Mouse (Mus musculus): ENCODE results near the gene Tlx2.
A peak's percentile ranks its signal among the peaks of the same experiment; 100 is the strongest.

Tlx2 gene

DNA sequence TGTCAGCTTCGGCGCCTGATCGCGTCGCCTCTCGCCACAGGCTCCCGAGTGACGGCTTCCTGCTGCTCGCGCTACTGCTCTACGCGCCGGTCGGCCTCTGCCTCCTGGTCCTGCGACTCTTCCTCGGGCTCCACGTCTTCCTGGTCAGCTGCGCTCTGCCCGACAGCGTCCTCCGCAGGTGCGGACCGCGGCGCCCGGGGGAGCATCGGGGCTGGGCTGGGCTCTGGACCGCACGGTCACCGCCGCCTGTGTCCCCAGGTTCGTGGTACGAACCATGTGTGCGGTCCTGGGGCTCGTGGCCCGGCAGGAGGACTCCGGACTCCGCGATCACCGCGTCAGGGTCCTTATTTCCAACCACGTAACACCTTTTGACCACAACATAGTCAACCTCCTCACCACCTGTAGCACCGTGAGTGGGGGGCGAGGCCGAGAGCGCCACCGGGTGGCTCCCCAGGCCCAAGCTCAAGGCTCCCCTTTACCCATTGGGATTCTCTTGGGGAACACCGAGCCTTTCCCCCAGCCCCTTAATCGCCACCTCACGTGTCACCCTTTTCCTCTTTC, 15.1 kb downstream of the Tlx2 start, which contains the start of gene Htra2:
Gene Htra2, minus strand, starts transcription at position 403 of the 561 bp plus-strand sequence.
- DNase-seq (ENCODE audit: low spot score) = no peak

DNA sequence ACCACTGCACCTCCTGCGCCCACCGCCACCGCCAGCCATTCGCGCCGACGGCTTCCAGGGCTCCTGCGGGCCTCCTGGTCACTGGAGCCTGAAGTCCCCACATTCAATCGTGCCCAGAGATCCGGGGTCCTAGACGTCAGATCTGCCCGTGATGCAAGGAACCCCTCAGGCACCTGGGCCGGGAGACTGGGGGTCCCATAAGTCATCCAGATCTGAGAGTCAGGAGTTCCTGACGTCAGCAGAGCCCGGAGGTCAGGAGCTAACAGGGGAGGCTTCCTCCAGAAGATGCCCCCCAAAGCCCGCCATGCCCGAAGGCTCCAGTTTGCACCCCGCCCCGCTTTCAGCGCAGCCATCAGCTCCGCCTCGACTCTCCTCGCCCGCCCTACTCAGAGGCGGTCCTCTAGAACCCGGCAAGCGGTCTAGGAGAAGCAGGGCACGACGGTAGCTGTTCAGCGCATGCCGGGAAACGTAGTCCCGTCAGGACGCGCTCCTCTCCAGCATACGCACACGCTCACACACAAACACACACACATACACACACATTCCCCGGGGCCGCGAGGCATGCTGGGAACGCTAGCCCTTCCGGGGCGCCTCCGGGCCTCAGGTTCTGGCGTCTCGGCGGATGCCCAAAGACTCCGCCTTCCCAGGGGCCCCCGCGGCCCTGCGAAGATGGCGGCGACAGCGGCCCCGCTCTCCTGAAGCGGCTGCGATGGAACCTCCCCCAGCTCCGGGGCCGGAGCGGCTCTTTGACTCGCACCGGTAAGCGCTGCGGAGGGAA, 15.8 kb downstream of the Tlx2 start, which contains the start of gene Aup1:
Gene Aup1, plus strand, starts transcription at position 448 of the 778 bp plus-strand sequence.
- peak; percentile 93 for DNase-seq (ENCODE audit: low spot score)

DNA sequence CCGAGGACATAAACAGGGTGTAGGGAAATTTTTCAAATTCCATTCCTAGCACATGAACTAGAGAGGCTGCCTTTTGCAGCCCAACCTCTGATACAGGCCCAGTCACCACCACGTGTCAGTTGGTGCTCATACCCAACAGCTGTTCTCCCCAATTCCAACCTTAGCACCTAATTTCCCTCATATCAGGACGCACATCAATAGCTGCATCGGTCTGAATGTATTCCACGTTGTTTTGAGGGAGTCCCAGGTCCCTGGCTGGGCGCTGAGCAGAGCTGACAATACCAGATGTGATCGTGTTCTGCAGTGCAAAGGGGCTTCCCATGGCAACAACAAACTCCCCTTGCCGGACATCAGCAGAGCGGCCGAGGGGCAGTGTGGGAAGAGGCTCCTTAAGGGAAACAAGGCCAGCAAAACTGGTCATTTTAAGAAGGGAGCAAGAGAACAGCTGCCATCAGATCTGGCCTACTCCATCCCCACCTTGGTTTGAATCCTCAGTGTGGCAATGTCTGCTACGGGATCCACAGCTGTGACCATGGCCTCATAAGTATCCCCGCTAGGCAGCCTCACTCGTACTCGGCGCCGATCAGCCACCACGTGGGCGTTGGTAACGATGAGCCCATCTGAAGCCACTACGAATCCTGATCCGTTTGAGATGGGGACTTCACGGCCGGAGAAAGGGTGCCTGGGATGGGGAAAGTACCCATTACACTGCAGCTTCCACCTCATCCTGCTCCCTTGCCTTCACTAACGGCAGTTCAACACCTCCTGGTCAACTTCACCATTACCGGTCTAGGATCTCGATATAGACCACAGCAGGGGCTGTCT, 16.7 kb downstream of the Tlx2 start:
- DNase-seq (ENCODE audit: low spot score) = peak; percentile 27

DNA sequence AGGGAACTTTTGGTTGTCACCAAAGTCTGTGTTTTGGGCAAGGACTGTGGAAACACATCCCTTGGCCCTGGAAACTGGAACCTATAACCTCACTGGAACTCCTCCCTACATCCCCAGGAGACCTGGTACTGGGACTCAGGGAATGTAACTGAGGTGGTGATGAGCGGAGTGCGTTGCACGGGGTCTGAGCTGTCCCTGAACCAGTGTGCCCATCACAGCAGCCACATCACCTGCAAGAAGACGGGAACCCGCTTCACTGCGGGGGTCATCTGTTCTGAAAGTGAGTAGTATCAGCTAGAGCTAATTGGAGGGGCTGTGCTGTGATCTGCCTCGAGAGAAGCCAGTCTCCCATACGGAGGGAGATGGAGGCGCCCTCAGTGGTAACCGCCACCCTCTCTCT, 20.7 kb downstream of the Tlx2 start:
- DNase-seq (ENCODE audit: low spot score) = no peak

DNA sequence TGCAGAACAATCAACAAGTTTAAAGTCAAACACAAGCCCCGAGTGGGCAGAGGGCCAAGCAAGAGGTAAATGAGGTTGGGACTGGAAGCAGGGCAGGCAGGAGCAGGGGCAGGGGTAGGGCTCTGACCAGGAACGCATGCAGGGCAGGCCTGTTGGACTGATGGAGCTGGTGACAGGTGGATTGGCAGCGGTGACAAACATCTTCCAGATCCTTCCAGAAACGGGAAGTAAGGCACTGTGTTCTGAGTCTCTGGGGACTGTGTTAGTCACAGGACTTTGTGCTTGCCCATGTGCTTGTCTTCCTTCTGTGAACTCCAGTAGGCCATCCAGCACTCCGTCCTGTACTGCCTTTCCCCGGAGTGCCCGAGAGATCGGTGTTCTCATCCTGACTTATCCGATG, 25.4 kb downstream of the Tlx2 start:
- no peak for DNase-seq (ENCODE audit: low spot score)

DNA sequence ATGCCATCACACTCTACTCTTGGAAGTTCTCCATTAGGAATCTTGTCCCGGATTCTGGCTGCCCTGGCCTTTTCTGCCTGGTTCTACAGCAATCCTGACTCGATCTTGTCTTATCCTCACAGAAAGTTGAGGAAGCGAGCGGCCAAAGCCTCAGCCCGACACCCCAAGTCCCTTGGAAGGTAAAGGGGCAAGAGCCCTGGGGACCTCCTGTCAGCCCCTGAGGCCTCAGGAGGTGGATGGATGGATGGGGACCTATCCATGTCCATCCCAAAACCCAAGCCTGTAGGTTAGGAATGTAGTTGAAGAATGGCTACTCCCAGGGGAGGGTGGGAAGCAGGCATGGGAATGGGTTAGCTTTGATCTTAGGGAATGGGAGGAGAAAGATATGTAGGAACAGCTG, 26.1 kb downstream of the Tlx2 start:
- DNase-seq (ENCODE audit: low spot score) = no peak

DNA sequence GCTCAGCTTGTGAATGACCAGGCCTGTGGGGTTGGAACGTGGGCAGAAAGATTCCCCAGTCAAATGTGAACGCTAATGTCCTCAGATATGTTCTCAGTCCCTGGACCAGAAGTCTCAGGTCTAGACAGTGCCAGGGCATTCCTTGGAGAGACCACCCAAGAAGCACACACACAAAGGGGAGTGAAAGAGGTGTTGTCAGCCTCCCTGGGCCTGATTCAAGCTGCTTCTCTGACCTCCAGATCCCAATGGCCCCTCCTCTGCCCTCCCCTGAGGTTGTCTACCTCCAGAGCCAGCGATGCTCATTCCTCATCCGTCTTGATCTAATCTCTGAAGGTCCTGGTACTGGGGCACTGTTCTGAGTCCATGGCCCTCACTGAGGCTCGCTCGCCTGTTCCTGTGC, 26.5 kb downstream of the Tlx2 start:
- no peak for DNase-seq (ENCODE audit: low spot score)

DNA sequence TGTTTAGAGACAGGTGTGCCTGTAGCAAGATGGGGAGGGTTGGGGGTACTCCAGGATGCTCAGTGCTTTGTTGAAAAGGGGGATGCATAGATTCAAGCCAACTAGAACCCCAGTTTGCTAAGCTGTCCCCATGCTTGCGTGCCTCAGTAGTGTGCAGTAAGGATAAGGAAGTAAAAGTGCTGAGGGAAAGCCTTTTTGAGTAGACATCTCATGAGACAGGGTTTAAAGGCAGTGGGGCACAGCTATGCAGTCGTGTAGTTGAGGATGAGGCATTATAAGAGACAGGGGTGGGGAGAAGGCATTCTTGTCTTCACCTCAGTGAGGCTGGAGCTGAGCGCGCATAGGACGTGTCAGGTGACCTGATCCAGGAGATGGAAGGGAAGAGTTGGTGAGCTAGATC, 29.5 kb downstream of the Tlx2 start:
- no peak for DNase-seq (ENCODE audit: low spot score)

DNA sequence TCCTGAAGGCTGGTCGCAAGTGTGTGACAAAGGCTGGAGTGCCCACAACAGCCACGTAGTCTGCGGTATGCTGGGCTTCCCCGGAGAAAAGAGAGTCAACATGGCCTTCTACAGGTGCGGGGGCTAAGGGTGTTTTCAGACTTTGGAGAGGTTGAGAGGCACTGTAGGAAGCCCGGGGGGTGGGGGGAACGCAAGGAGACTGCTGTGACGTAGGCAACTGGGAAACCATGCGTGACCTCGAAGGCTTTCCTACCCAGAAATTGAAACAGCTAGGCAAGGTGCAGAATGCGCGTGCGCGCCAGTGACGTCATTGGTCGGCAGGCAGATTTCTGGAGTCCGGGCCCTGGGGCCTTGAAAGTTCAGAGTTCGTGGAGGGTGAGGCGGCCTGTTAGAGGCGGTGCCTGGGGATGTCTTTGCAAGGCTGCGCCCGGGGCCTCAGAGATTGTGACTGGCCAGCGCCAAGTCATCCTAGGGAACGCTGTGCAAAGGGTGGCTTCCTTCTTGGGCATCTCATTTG, 31.5 kb downstream of the Tlx2 start:
- peak; percentile 92 for DNase-seq (ENCODE audit: low spot score)

DNA sequence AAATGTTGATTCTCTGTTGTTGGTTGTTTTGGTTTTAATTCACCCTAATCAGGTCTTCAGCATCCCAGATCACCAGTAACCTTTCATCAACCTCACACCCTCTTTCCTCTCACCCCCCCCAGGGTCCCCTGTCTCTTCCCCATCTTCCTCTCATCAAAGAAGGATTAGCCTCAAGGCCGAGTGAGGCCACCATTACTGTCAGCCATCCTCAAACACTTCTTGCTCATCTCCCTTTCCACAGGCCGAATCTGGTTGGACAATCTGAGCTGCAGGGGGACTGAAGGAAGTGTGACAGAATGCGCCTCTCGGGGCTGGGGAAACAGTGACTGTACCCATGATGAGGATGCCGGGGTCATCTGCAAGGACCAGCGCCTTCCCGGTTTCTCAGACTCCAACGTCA, 32.9 kb downstream of the Tlx2 start:
- no peak for DNase-seq (ENCODE audit: low spot score)

DNA sequence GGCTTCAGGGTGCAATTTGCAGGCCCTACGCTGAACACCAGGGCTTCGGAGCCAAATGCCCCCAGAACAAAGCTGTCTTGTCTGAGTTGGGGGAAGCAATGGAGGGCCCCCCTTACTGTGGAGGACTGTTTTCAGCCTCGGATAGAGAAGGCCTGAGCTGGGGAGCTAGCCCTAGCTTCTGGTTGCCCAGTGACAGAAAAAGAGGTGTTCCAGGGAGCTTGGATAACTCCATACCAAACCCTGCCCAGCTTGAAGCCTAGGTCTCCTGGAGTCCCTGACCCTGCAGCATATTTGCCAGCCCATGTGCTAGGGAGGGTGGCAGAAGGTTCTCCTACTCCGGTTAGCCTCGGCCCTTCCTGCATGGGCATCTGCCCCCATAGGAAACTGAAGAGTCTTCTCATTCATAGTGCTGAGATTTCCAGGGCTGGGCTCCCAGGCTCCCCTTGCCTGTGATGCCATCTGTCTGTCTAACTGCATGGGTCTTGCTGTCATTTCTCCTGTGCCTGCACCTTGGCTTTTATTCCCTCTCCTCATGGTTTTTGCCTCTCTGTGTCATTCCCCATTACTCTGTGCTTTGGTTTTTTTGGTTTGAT, 35.5 kb downstream of the Tlx2 start:
- no peak for DNase-seq (ENCODE audit: low spot score)

DNA sequence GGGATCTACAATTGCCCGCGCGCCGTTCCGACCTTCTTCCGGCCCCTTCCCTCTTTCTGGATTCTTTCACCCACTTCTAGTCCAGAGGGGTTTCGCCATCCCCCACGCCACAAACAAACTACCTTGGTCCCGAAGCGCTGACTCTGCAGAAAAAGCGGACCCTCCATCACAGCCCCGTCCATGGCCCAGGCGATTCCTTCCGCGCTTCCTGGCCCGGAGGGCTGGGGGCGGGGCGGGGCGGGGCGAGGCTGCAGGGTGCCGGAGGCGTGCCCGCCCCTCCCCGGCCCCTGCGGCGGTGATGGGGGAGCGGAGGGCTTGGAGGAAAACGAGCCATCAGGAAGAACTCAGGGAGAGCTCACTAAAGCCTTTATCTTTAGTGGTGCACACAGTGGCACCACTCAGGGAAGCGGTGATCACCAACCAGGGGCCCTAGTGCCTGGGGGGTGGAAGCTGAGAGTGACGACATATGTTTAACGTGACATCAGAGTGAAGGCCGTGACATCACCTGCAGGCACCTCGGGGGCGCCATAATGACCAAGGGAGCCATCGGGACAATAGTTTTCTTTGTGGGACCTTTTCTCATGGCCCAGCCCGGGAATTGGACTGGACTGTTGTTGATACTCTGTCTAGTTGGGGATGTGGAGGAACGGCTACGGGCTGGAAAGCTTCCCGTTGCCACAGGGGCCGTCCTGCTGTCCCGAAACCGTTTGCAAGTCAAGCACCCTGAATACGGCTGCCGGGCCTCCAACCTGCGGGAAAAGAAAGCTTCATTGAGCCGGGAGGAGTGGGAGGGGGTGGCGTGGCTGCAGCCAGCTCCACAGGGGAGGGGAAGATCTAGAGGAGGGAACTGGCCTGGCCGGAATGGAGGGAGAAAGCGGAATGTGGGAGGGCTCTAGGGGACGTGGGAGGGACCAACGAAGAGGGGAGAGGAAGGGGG, 36.6 kb downstream of the Tlx2 start, which contains the start of the genes Dok1 and Loxl3:
Gene Dok1, minus strand, starts transcription at position 223 of the 937 bp plus-strand sequence.
Gene Loxl3, plus strand, starts transcription at position 925 of the 937 bp plus-strand sequence.
- peak; percentile 63 for DNase-seq (ENCODE audit: low spot score)

DNA sequence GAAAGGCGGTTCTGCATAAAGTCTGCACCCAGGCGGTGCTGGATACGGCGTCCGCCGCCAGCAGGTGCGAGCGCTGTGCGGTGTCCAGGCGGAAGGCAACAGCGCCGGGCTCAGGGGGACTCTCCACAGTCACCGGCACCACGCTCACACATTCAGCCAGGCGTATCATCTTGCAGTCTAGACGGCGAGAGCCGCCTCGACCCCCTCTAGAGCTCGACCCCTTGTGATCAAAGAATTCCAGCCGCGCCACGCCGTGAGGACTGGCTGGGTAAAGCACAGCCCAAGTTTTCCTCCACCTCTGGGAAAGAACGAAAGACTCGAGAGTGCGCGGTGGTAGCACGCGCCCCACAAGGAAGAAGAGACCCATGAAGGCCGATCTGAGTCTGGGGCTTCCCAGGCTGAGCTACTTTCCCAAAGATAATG, 37.3 kb downstream of the Tlx2 start:
- DNase-seq (ENCODE audit: low spot score) = peak; percentile 48

DNA sequence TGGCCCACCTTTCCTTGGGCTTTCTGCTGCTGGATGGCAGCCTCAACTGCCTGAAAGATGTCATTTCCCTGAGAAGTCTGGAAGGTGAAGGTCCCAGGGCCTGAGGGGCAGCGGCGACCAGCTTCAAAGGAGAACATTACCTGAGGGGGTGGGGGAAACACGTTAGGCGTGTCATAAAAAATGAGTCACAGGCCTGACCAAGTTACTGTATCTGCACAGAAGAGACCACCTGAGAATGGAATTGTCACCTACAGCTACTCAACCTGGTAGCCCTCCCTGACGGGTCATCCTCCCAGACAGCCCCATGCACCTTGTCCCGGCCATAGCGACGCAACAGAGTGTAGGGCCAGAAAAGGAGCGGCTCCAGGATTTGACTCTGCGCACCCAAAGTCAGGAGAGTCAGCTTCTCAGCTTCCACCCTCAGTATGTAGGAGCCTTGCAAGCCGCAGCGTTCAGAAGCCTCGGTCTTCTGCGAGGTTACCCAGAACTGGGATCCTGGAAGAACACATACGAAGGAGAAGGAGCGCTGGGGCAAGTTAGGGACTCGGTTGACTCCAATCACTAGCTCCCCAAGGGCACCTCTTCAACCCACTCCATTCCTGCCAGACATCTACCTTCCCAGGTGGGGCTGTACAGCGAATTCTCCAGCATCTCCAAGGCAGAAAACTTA, 38.0 kb downstream of the Tlx2 start:
- no peak for DNase-seq (ENCODE audit: low spot score)

DNA sequence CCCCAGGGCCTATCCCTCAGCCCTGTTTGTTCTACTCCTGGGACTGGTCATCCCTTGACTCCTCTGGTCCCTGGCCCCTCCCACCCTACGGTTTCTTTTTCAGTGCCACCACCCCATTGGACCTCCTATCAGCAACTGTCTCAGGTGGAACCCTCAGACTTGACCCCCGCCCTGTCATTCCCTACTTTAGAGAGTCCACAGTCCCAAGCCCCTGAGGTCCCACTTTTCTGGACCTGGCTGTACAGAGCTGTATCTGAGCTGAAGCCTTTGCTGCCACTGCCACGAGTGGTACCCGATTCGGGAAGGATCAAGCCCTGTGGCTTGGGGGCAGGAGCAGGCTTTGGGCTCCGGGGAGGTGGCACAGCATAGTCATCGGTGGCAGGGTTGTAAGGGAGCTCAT, 39.0 kb downstream of the Tlx2 start:
- DNase-seq (ENCODE audit: low spot score) = no peak

DNA sequence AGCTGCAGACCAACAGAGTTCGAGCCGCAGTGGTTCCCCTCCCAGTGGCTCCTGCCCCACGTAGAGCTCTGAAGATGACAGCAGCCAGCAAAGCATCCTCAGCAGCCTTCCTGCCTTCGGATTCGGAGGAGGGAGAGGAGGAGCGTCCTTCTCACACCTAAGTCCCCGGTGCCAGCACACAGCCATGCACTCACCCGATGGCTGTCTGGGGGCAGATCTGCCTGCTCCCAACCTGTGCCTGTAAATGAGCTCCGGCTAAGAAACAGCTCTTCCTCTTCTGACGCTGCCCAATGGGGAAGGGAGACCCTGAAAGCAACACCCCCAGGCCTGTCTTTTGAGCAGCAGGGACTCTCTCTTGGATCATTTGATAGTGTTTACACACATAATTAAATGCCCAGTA, 40.3 kb downstream of the Tlx2 start:
- DNase-seq (ENCODE audit: low spot score) = no peak

DNA sequence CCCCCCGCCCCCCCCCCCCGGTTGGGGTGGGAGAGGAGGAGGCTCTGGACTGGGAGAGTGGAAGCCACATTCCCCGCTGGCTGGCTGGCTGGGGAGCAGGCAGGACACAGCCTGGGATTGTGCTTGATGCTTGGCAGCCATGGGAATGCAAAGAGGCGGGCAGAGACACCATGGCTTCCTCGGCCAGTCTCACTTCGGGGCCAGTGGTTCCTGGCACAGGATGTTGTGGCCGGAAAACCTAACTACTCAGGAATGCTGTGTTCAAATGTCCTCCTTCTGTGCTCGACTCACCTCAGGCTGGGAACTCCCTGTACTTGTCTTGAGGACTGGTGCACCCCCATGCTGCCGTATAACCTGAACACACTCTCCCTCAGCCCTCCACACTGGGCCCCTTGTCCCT, 42.4 kb downstream of the Tlx2 start:
- no peak for DNase-seq (ENCODE audit: low spot score)

DNA sequence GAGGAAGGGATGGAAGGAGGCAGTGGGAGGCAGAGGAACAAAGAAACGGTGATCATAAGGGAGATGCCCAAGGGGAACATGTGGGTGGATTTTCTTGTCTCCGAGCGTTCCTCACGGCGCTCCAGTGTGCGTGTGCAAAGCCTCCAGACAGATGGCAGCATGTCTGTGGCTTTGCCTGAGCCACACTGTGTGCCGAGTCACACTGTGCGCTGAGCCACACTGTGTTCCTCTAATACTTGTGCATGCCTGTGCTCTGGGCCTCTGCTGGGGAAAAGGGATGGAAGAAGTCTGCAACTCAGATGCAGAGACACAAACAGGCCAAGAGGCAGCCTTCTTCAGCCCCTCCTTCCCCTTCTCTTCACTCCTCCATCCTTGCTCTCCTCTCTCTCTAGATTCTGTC, 42.8 kb downstream of the Tlx2 start:
- no peak for DNase-seq (ENCODE audit: low spot score)

DNA sequence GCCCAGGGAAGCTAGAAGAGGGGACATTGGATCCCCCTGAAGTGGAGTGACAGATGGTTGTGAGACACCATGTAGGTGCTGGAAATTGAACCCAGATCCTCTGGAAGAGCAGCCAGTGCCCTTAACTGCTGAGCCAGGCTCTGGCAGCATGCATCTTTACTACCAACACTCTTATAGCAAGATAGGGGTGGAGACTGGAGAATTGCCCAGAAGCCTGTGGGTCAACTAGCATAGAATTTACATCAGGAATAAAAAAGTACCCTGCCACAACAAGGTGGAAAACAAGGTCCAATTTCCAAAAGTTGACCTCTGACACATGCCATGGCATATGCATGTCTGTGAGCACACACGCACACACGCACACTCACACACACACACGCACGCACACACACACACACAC, 44.9 kb downstream of the Tlx2 start:
- no peak for DNase-seq (ENCODE audit: low spot score)

DNA sequence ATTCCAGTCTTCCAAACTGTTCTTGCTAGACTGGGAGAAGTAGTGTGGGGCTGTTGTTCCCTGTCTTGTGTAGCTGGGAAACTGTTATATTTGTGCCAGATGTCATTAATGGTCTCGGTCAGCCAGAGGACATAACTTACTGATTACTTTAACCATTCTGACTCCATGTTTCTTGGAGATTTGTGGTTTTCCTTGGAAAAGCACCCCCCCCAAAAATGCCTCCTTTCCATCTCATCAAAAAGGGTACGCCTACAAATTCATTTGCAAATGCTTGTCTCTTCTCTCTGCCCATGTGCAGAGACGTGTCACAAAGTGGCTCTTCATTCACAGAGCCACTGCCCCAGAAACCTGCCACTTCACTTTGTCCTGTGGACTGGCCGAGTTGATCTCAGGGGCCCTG, 45.7 kb downstream of the Tlx2 start:
- DNase-seq (ENCODE audit: low spot score) = no peak
